Mouse (Mus musculus) monocyte, adult 2 months (primary cell): ENCODE measurements around the gene Krcc1.
"Not testable (repeated sequence)": the region's sequence is repeated elsewhere in the genome, so short reads cannot be mapped to it uniquely, and the experiment has no call there.

Experiments
- DNase-seq, 2 experiments: peaks; one replicate each; pipeline ENCODE4 v3.0.0; 2022; ENCODE audit warnings: low spot score in 2 of 2, low read depth in 1 of 2

The Krcc1 gene

DNA sequence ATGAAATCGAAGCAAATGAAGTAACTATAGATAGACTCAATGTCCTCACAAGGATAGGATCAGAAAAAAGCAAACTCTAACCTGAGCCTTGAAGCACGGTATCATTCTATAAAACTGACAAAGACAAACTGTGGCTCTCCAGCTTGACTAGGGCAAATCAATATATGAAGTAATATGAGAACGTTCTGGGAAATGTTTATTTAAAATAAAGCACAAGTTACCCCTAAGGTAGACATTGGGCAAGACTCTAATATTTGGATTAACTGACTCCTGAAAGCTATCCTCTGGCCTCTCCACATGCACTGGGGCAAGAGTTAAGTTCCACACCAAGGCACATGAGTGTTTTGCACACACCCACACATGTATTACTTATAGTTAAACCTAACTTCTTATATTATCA is 10.4 kb upstream of the Krcc1 start:
- DNase-seq: no peak

- no peak for DNase-seq
Observed at GRCm38 (mm10) chr6:71262142-71262833, 9.2 kb upstream of the Krcc1 start.

DNA sequence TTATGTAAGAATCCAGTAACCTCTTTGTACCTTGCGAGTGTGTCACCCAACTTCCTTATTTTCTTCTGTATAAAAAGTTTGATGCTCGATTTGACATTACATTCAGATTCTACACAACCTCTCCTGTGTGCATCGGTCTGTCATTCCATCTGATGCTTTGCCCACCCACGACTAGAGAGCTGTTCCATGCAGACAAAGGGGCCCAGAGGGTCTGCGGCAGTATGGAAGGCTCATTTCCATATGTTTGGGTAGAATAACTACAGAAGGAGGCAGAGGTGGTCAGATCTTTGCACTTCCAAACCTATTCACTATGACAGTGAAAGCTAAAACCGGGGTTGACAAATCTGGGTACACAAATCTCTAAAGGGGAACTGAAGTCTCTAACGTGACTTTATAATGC is 3.9 kb upstream of the Krcc1 start:
- not testable (repeated sequence) for DNase-seq

DNA sequence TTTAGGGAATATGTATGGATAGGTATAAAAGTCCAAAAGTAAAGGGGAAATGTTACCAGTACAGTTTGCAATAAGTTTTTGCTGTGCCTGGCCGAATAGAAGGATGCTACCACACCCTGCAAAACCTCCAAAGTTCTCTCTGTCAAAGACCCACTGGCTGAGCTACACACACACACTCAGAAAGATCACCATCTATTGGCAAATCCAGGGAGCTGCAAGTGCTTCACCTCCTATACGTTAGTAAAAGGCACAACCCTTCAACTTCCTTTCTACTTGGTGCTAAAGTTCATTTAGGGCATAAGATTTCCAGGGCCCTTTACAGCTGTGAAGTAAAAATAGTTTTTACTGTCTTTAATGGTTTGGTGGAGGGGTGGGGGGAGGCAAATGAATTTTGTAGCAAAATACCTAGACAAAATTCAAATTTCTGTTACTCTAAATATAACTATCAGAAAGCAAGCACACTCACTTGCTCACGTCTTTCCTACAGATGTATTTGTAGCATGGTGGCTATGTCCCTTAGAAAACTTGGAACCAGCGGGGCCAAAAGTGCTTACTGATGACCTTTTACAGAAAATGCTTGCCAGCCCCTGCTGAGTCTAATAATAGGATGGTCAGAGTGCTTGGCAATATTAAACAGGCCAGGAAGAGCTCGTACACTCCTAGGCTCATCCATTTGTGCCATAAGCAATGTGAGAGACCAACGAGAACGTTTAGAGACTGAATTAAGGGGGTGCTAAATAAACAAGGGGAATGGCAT is 2.4 kb upstream of the Krcc1 start:
- no peak for DNase-seq

DNA sequence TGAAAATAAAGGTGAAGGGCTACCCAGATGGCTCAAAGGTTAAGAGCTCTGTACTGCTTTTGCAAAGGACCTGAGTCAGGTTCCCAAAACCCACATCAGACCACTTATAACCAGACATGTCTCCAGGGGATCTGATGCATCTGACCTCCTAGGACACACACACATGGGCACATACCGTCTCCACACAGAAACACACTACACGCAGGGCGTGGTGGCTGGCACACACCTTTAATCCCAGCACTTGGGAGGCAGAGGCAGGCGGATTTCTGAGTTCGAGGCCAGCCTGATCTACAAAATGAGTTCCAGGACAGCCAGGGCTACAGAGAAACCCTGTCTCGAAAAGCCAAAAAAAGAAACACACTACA is 1.8 kb upstream of the Krcc1 start:
- DNase-seq: not testable (repeated sequence)

DNA sequence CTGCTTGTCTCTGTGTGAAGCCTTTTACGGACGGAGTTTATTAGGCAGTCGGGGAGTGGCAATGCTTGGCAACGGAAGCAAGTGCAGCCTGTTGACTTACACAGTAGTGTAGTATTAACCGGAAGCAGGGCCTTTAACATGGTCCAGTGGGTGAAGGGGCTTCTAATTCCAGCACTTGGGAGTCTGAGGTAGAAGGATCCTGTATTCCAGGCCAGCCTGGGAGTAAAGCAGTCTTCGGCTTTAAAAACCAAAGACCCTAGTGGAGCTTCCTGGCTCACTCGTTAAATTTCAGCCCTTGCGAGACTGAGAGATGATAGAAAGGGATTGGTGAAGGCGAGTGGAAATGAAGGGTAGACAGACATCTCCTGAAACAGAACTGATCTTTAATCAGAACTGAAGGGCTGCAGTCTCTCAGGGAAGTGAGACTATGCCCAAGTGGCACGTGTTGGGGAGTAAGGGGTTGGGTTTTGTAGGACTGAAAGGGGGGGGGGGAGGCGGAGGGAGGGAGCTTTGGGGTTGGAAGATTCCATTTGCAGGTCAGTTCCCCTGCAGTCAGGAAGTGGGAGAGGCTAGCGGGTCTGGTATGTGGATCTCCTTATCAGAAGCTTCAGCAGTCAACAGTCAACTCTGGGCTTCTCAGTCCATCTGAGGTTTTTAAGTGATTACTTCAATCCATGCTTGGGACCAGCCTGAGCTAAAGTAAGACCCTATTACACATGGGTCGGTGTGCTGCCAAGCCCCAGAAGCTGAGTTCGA is 998 bp upstream of the Krcc1 start:
- peak in 1 of 2 experiments; percentile 7 for DNase-seq

- no peak for DNase-seq
Observed at GRCm38 (mm10) chr6:71271057-71271388, 454 bp upstream of the Krcc1 start.

GRCm38 (mm10) chr6:71272316-71272741 is 852 bp downstream of the Krcc1 start:
- DNase-seq: no peak

GRCm38 (mm10) chr6:71273715-71274114 is 2.2 kb downstream of the Krcc1 start:
- no peak for DNase-seq

DNA sequence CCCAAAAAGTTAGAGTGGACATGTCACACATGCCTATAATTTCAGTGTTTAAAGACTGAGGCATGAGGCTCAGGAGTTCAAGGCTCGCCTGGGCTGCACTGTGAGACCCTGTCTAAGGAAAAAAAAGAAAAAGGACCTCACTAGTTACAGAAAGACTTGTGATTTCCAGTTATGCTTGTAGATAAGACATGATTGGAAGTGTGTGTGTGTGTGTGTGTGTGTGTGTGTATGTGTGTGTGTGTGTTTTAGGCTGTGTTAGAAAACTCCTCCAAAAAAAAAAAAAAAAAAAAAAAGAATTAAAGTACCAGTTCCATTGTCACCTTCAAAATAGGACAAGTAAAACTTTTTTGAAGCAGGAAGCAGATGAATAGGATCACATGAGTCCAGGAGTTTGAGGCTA is 3.1 kb downstream of the Krcc1 start:
- DNase-seq: no peak

- peak in 1 of 2 experiments; percentile 5 for DNase-seq
Observed at GRCm38 (mm10) chr6:71279418-71279817, 7.9 kb downstream of the Krcc1 start.

DNA sequence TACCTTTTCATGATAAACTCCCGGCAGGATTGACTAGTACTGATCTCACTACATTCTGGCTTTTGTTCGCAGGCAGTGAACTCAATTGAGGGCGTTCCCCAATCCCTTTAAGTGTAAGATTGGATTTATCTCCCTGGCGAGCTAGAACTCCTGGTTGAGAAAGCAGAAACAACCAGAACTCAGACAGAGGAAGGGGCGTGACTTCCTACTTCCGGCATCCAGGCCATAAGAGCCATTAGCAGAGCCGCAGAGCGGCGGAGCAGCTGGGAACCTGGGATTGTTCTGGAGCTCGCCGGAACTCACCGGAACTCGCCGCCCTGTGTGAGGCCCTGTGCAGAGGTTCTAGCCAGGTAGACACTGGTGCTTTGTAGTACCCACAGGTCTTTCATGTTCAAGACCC is 22.0 kb downstream of the Krcc1 start:
- DNase-seq: no peak

DNA sequence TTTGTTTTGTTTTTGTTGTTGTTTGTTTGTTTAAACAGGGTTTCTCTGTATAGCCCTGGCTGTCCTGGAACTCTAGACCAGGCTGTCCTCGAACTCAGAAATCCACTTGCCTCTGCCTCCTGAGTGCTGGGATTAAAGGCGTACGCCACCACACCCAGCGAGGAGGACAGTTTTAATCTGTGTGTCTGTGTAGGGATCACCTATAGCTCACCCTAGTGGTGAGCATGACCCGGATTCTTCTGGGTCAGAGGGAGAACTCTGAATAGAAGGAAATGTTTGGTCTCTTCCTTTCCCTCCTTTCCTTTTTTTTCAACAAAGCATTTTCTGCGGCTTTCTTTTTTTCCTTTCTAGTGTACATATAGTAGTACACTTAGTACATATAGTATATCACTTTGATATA is 23.8 kb downstream of the Krcc1 start:
- DNase-seq: no peak

DNA sequence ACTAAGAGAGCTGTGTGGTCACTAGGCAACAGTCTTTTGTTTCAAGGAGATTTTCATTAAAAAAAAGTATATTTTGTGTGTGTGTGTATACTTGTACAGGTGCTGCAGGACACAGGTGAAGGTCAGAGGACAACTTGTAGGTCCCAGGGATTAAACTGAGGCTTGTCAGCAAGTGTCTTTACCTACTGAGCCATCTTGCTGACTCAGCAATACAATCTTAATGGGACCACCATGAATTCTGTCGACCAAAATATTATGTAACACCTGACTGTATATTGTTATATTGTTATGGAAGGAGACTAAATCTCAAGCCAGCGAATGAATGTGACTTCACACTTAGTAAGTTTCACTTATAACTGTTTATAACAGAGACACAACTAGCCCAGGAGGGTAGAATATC is 26.6 kb downstream of the Krcc1 start:
- DNase-seq: no peak

- DNase-seq: no peak
Observed at GRCm38 (mm10) chr6:71298751-71299150, 27.3 kb downstream of the Krcc1 start.

- no peak for DNase-seq
Observed at GRCm38 (mm10) chr6:71302097-71302731, 30.7 kb downstream of the Krcc1 start.

GRCm38 (mm10) chr6:71307486-71307885 is 36.0 kb downstream of the Krcc1 start:
- no peak for DNase-seq

GRCm38 (mm10) chr6:71321826-71322283 is 50.4 kb downstream of the Krcc1 start, which contains the start of gene Smyd1:
Smyd1 (minus strand) TSS chr6:71322233.
- no peak for DNase-seq

GRCm38 (mm10) chr6:71322491-71322921 is 51.0 kb downstream of the Krcc1 start, which contains the start of gene Cd8b1:
Cd8b1 (plus strand) TSS chr6:71322788.
- no peak for DNase-seq

GRCm38 (mm10) chr6:71324816-71325215 is 53.3 kb downstream of the Krcc1 start:
- no peak for DNase-seq

DNA sequence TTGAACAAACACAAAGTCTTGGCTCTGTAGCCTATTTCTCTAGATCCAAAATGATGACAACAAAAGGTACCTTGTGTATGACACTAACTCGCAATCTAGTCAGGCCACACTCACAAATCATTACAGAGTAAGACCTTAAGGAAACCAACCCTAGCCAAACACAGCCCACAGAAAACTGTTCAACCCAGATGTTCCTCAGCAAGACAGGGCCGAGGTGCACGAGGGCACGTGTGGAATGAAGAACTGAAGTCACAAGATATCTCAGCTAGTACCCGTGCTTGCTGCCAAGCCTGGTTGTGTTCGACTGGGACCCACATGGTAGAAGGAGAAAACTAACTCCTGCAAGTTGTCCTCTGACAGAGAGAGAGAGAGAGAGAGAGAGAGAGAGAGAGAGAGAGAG is 58.4 kb downstream of the Krcc1 start:
- DNase-seq: no peak
